Mouse (Mus musculus): ENCODE measurements around the gene Rbm41. TPM values are rescaled to one million over a fixed set of nuclear protein-coding genes. Genes with fewer than 3 reads are reported as not detected.

Gene Rbm41
- total and polyA plus RNA-seq, 3 experiments, result 9.1 to 9.4 TPM; not detected in 1

DNA sequence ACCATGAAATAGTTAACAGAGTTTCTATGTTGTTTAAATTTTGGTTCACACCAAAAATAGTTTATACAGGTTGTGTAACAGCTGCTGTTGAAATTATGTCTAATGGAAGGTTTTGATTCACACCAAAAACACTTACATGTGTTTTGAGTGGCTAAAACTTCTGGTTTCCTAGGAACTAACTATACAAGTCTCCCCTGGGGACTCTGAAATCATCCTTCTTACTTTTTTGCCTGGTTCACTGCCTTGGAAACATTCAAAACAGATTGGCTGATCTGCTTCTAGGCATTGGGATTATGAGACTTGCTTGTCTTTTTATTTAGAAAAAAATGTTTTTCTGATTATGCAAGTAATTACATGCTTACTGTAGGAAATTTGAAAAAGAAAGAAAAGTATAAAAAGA is 115.2 kb downstream of the Rbm41 start:
- DNase-seq (ENCODE audit: low read depth, low spot score), result no peak

DNA sequence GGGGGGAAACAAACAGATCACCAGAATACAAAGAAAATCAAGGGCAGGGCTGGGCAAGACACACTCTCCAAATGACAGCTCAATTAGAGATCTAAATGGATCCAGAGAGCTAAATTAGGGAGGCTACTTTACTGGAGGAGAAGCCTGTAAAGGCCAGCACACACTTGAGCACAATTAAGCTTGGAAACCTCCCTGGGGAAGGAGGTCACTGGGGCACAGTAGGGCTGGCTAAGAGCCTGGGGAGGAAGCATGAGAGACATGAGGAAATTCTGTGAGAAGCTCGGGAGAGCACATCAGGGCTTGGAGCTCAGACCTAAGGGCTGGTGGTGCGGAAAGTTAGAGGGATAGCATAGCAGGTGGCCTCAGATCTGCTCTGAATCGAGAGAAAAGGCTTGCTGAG is 120.5 kb downstream of the Rbm41 start:
- H3K36me3 ChIP-seq (ENCODE audit: control insufficient read depth in 1 of 2, insufficient read depth in 2 of 2, low read length in 2 of 2), result no peaks in the 10 kb centered on the region
- TF ChIP-seq MYB (IDR thresholded peaks at IDR 0.05; ENCODE audit: low read depth, low read length) (no peak), EP300 (IDR thresholded peaks at IDR 0.05; ENCODE audit: low read depth in 1 of 2, low read length in 2 of 2) (no peak), MAX (IDR thresholded peaks at IDR 0.05; ENCODE audit: low read length) (no peak), ZC3H11A (IDR thresholded peaks at IDR 0.05; ENCODE audit: low read depth, low read length) (no peak), GATA1 (IDR thresholded peaks at IDR 0.05; ENCODE audit: low read depth, low read length) (no peak), KAT2A (conservative IDR thresholded peaks at IDR 0.05; ENCODE audit: low read depth, low read length) (no peak), MYC (IDR thresholded peaks at IDR 0.05; ENCODE audit: low read depth, low read length) (no peak), CTCF (IDR thresholded peaks at IDR 0.05 in 2 of 3, conservative IDR thresholded peaks at IDR 0.05 in 1 of 3; ENCODE audit: control insufficient read depth in 1 of 3, insufficient read depth in 1 of 3, low read depth in 2 of 3, low read length in 3 of 3, poor library complexity in 1 of 3, severe bottlenecking in 1 of 3) (no peak), UBTF (IDR thresholded peaks at IDR 0.05; ENCODE audit: borderline replicate concordance, insufficient read depth, low read depth, low read length) (no peak), USF2 (IDR thresholded peaks at IDR 0.05; ENCODE audit: borderline replicate concordance in 1 of 2, insufficient read depth in 1 of 2, low read depth in 1 of 2, low read length in 2 of 2) (no peak), POLR2A (IDR thresholded peaks at IDR 0.05; ENCODE audit: control insufficient read depth in 1 of 2, insufficient read depth in 1 of 2, low read depth in 1 of 2, low read length in 2 of 2, poor library complexity in 1 of 2) (no peak), POLR2AphosphoS5 (IDR thresholded peaks at IDR 0.05; ENCODE audit: borderline replicate concordance, low read depth, low read length) (no peak), ZMIZ1 (IDR thresholded peaks at IDR 0.05; ENCODE audit: low read depth, low read length) (no peak), MXI1 (IDR thresholded peaks at IDR 0.05; ENCODE audit: low read depth, low read length) (no peak), MAZ (IDR thresholded peaks at IDR 0.05; ENCODE audit: low read depth, low read length) (no peak), ZNF384 (IDR thresholded peaks at IDR 0.05; ENCODE audit: low read depth, low read length) (no peak), SIN3A (IDR thresholded peaks at IDR 0.05; ENCODE audit: low read length) (no peak)
- no peaks in the 10 kb centered on the region for H3K9me3 ChIP-seq (replicated peaks; ENCODE audit: insufficient read depth, low read length)
- H3K4me3 ChIP-seq (ENCODE audit: control insufficient read depth in 1 of 2, insufficient read depth in 1 of 2, low read depth in 2 of 2, low read length in 2 of 2), result no peak overlapping the region
- no peak overlapping the region for H3K27ac ChIP-seq (ENCODE audit: control insufficient read depth, low read depth, low read length)
- peaks cover 4 to 17% of the 10 kb centered on the region in 2 experiments; a peak in 2 of 4 replicates for H3K27me3 ChIP-seq (ENCODE audit: control insufficient read depth in 1 of 2, insufficient read depth in 2 of 2, low read length in 2 of 2)
- no peak overlapping the region for H3K9ac ChIP-seq (ENCODE audit: control insufficient read depth, low read depth, low read length, poor library complexity, severe bottlenecking)
- H3K4me1 ChIP-seq (ENCODE audit: control insufficient read depth in 1 of 2, insufficient read depth in 2 of 2, low read length in 2 of 2), result no peaks in the 10 kb centered on the region
- DNase-seq (ENCODE audit: low read depth, low spot score), result no peak
- H3K79me2 ChIP-seq (ENCODE audit: control insufficient read depth, insufficient read depth, low read length, poor library complexity), result no peaks in the 10 kb centered on the region

More for the DNA sequence above, 115.2 kb downstream of the Rbm41 start:
- Histone ChIP-seq H3K4me3 (ENCODE audit: control insufficient read depth in 1 of 2, insufficient read depth in 1 of 2, low read depth in 2 of 2, low read length in 2 of 2) (no peak overlapping the region), H3K9me3 (replicated peaks; ENCODE audit: insufficient read depth, low read length) (no peaks in the 10 kb centered on the region), H3K27me3 (ENCODE audit: control insufficient read depth in 1 of 2, insufficient read depth in 2 of 2, low read length in 2 of 2) (peaks cover 0 to 3% of the 10 kb centered on the region in 2 experiments; a peak in 2 of 4 replicates), H3K9ac (ENCODE audit: control insufficient read depth, low read depth, low read length, poor library complexity, severe bottlenecking) (no peak overlapping the region), H3K36me3 (ENCODE audit: control insufficient read depth in 1 of 2, insufficient read depth in 2 of 2, low read length in 2 of 2) (no peaks in the 10 kb centered on the region), H3K79me2 (ENCODE audit: control insufficient read depth, insufficient read depth, low read length, poor library complexity) (no peaks in the 10 kb centered on the region), H3K27ac (ENCODE audit: control insufficient read depth, low read depth, low read length) (no peak overlapping the region), H3K4me1 (ENCODE audit: control insufficient read depth in 1 of 2, insufficient read depth in 2 of 2, low read length in 2 of 2) (no peaks in the 10 kb centered on the region)
- TF ChIP-seq CHD1 (IDR thresholded peaks at IDR 0.05; ENCODE audit: low read depth, low read length) (no peak), ZNF384 (IDR thresholded peaks at IDR 0.05; ENCODE audit: low read depth, low read length) (no peak), MAZ (IDR thresholded peaks at IDR 0.05; ENCODE audit: low read depth, low read length) (no peak), TAL1 (IDR thresholded peaks at IDR 0.05; ENCODE audit: low read length) (no peak)

Data from MEL (cell line).